Comparison of ENCODE assay signal across 14 mouse cellular contexts in the genomic region with DNA sequence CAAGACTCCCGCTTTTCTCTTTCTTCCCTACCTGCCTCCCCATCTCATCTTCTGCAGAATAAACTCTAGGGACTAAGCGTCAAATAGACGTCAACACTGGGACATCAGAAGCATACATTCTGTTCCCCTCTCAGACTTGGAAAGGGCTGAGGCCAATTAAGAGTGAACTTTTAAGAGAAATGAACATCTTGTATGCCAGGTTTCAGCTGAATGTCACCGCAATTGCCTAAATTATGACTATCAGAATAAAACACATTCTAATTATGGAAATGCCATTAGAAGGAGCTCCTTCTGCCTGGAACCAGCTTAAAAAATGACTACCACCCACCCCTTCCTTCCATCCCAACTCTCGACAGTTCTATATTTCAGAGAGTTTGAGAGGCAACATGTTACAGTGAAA.
"Had no signal": no experiment of that assay in that cellular context is flagged by ENCODE, and none has a peak within 500 bp of the region (broad histone marks: within the 10 kb centered on the region; RNA-seq: fewer than 3 reads in every experiment).

No protein-coding gene starts in this region.

- H3K27ac ChIP-seq: limb, embryonic 10.5 days; liver, embryonic 15.5 days; midbrain, embryonic 13.5 days; stomach, postnatal 0 days had no signal

- H3K4me1 ChIP-seq: limb, embryonic 10.5 days; liver, embryonic 15.5 days; midbrain, embryonic 13.5 days had no signal

- H3K9me3 ChIP-seq: limb, embryonic 10.5 days; liver, embryonic 15.5 days; midbrain, embryonic 13.5 days had no signal

- ATAC-seq: lung, postnatal 0 days; midbrain, embryonic 13.5 days had no signal

- H3K36me3 ChIP-seq: limb, embryonic 10.5 days; liver, embryonic 15.5 days; midbrain, embryonic 13.5 days had no signal

- H3K9ac ChIP-seq: liver, embryonic 15.5 days; midbrain, embryonic 13.5 days had no signal

- H3K27me3 ChIP-seq: liver, embryonic 15.5 days; midbrain, embryonic 13.5 days had no signal

- H3K4me2 ChIP-seq: liver, embryonic 11.5 days; liver, embryonic 15.5 days; midbrain, embryonic 13.5 days had no signal

- DNase-seq: kidney, adult 11 months; kidney, postnatal 10 days; kidney, postnatal 4 days; lung, adult 2 months; lung, postnatal 36 days; right cerebral cortex, postnatal 25 days; thymus, adult 18-20 months; thymus, postnatal 14 days had no signal

- H3K4me3 ChIP-seq: limb, embryonic 10.5 days; liver, embryonic 15.5 days; midbrain, embryonic 13.5 days had no signal
